Mouse (Mus musculus) adipocyte (in vitro differentiated cells): ENCODE data around the gene Mcemp1.

Source experiments
- DNase-seq: peaks from one replicate; pipeline ENCODE4 v3.0.0-alpha.2; 2016; ENCODE audit warnings: low spot score

Mcemp1 gene

GRCm38 (mm10) chr8:3665507-3665906, at the start of gene Mcemp1:
Gene Mcemp1, plus strand, starts transcription at chr8:3665754.
- no peak for DNase-seq

GRCm38 (mm10) chr8:3621199-3621970, 44.2 kb upstream of the Mcemp1 start, which contains the start of the genes Xab2 and Pet100:
Gene Xab2, minus strand, starts transcription at chr8:3621316.
Gene Pet100, plus strand, starts transcription at chr8:3621548.
- DNase-seq, result peak; percentile 100

- DNase-seq, result no peak
These were observed 43.4 kb upstream of the Mcemp1 start for GRCm38 (mm10) chr8:3622119-3622518.

GRCm38 (mm10) chr8:3625445-3625844, 40.1 kb upstream of the Mcemp1 start, which contains the start of gene Pcp2:
Gene Pcp2, minus strand, starts transcription at chr8:3625545.
- no peak for DNase-seq

- no peak for DNase-seq
These were observed 38.6 kb upstream of the Mcemp1 start for GRCm38 (mm10) chr8:3626971-3627370.

- DNase-seq, result peak; percentile 72
These were observed 37.5 kb upstream of the Mcemp1 start for GRCm38 (mm10) chr8:3628014-3628413.

- no peak for DNase-seq
These were observed 34.7 kb upstream of the Mcemp1 start, which contains the start of gene Stxbp2 for GRCm38 (mm10) chr8:3630647-3631477. Gene Stxbp2, plus strand, starts transcription at chr8:3630955.

GRCm38 (mm10) chr8:3631478-3631875, 34.1 kb upstream of the Mcemp1 start:
- DNase-seq, result no peak

GRCm38 (mm10) chr8:3645804-3646203, 19.8 kb upstream of the Mcemp1 start:
- DNase-seq, result peak; percentile 92

GRCm38 (mm10) chr8:3646824-3647531, 18.6 kb upstream of the Mcemp1 start:
- DNase-seq, result peak; percentile 98

- peak; percentile 54 for DNase-seq
These were observed 18.0 kb upstream of the Mcemp1 start for GRCm38 (mm10) chr8:3647561-3647960.

GRCm38 (mm10) chr8:3648268-3648667, 17.3 kb upstream of the Mcemp1 start:
- DNase-seq, result peak; percentile 65

GRCm38 (mm10) chr8:3648990-3649389, 16.6 kb upstream of the Mcemp1 start:
- no peak for DNase-seq

- no peak for DNase-seq
These were observed 12.7 kb upstream of the Mcemp1 start for GRCm38 (mm10) chr8:3652845-3653244.

GRCm38 (mm10) chr8:3654726-3655508, 10.6 kb upstream of the Mcemp1 start:
- peak; percentile 63 for DNase-seq

- DNase-seq, result peak; percentile 71
These were observed 10.0 kb upstream of the Mcemp1 start, which contains the start of gene Retn for GRCm38 (mm10) chr8:3655526-3655925. Gene Retn, plus strand, starts transcription at chr8:3655770.

GRCm38 (mm10) chr8:3656725-3657381, 8.7 kb upstream of the Mcemp1 start:
- DNase-seq, result peak; percentile 62

GRCm38 (mm10) chr8:3660889-3661288, 4.7 kb upstream of the Mcemp1 start:
- no peak for DNase-seq

GRCm38 (mm10) chr8:3664405-3664804, 1.1 kb upstream of the Mcemp1 start:
- no peak for DNase-seq

- DNase-seq, result no peak
These were observed 4.8 kb downstream of the Mcemp1 start for GRCm38 (mm10) chr8:3670388-3670787.
